Mouse (Mus musculus) erythroblast, embryonic 14.5 days (primary cell): Measurements from ENCODE around the gene Nudt16l1. TPM values are rescaled to one million over a fixed set of nuclear protein-coding genes. Genes with fewer than 3 reads are reported as not detected.

Experiments used
- H3K27me3 ChIP-seq: 2 replicates; pipeline ENCODE4 v1.6.1; 2012; ENCODE audit warnings: inconsistent platforms; ENCODE audit not compliant: control insufficient read depth
- H3K36me3 ChIP-seq: 2 replicates; pipeline ENCODE4 v1.6.1; 2012; ENCODE audit warnings: mild to moderate bottlenecking, inconsistent platforms; ENCODE audit not compliant: control insufficient read depth
- H3K4me1 ChIP-seq: 2 replicates; pipeline ENCODE4 v1.6.1; 2012; ENCODE audit warnings: inconsistent platforms; ENCODE audit not compliant: control insufficient read depth
- H3K4me3 ChIP-seq: replicated peaks from 2 replicates; pipeline ENCODE3; 2012; ENCODE audit warnings: moderate library complexity, mild to moderate bottlenecking, inconsistent platforms
- H3K9me3 ChIP-seq: 2 replicates; pipeline ENCODE4 v1.6.1; 2012; ENCODE audit warnings: low read length, inconsistent platforms, mixed read lengths; ENCODE audit not compliant: control insufficient read depth
- GATA1 ChIP-seq: IDR thresholded peaks from 2 replicates; pipeline ENCODE4 v1.6.1; 2012; ENCODE audit warnings: low read length, inconsistent platforms, mixed read lengths
- TAL1 ChIP-seq: IDR thresholded peaks from 3 replicates; pipeline ENCODE4 v1.6.1; 2012; ENCODE audit warnings: low read length, inconsistent platforms, mixed read lengths
- polyA plus RNA-seq: library from polyadenylated mRNA; stranded (reverse); fragments of >175 nt; gene quantifications from 2 replicates; pipeline ENCODE4 v1.2.3, GENCODE M21; 2012

Gene Nudt16l1
- polyA plus RNA-seq, 1 experiment = 0.69 TPM

DNA sequence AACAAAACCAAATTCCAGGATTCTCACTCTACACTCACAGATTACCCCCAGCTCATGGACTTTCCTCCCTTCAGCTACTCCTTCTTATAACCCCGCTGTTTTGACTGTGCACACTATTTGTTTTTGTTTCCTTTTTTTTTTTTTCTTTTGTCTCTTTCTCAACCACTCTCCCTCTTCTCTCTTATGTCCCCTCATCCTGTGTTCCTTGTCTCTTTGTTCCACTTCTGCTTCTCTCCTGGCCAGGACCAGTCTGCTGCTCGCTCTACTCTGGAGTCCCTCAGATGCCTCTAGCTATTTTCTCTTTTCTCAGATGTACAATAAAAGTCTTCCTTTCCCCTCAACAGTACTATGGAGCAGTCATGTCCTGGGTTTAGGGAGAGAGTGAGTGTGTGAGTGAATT, 36.2 kb upstream of the Nudt16l1 start:
- Histone ChIP-seq H3K4me3 (no peak overlapping the region), H3K9me3 (no peaks in the 10 kb centered on the region), H3K27me3 (no peaks in the 10 kb centered on the region), H3K36me3 (peaks cover 1% of the 10 kb centered on the region), H3K4me1 (peaks cover 9% of the 10 kb centered on the region)
- no peak for TF ChIP-seq GATA1

DNA sequence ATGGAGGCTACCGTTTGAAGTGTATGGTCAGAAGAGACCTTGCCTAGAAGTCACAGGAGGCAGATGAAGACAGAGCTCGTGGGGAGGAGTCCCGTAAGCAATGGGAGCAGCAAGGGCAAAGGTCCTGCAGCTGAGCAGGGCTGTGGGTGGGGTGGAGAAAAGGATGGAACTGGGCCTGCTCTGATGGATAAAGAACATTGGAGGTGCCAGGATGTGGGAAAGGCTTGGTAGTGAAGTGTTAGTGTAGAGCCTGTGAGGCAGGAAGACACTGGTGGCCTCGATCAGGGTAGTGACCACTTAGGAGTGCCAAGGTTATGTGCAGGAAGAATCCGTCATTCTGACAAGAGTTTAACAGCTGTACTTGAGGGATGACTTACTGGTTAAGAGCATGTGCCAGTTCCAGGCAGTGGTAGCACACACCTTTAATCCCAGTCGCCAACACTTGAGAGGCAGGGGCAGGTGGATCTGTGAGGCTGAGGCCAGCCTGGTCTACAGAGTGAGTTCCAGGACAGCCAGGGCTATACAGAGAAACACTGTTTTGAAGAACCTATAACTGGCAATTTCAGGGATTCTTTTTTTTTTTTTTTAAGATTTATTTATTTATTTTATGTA, 35.0 kb upstream of the Nudt16l1 start:
- Histone ChIP-seq H3K27me3 (no peaks in the 10 kb centered on the region), H3K36me3 (peaks cover 4% of the 10 kb centered on the region), H3K4me1 (peaks cover 11% of the 10 kb centered on the region), H3K4me3 (no peak overlapping the region), H3K9me3 (no peaks in the 10 kb centered on the region)
- TF ChIP-seq GATA1 = no peak
- no peak for TF ChIP-seq TAL1

GRCm38 (mm10) chr16:4904878-4905277, 33.7 kb upstream of the Nudt16l1 start:
- H3K27me3 ChIP-seq = no peaks in the 10 kb centered on the region
- H3K4me3 ChIP-seq = no peak overlapping the region
- H3K9me3 ChIP-seq = no peaks in the 10 kb centered on the region
- H3K36me3 ChIP-seq = peaks cover 11% of the 10 kb centered on the region
- H3K4me1 ChIP-seq = peaks cover 9% of the 10 kb centered on the region
- TF ChIP-seq TAL1 (no peak), GATA1 (no peak)

GRCm38 (mm10) chr16:4905591-4905990, 33.0 kb upstream of the Nudt16l1 start:
- Histone ChIP-seq H3K9me3 (no peaks in the 10 kb centered on the region), H3K4me3 (no peak overlapping the region), H3K4me1 (peaks cover 9% of the 10 kb centered on the region), H3K27me3 (no peaks in the 10 kb centered on the region), H3K36me3 (peaks cover 15% of the 10 kb centered on the region)
- TF ChIP-seq GATA1 = no peak
- TF ChIP-seq TAL1 = no peak

DNA sequence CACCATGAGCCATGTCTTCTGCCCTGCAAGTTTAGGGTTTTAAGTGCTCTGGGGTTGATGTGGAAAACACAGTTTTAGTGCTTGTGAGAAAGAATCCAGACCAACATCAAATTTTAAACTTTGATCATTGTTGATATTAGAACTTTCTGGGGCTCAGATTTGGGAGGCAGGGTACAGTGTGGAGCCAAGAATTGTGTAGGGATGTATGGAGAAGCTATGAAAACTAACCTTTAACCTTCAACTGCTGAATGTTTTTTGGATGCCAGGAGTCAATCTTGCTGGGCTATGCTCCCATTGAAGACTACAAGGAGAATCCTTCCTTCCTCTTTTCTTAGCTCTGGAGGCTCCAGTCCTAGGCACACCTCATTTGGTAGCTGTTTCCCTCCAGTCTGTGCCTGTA, 32.0 kb upstream of the Nudt16l1 start:
- Histone ChIP-seq H3K4me1 (peaks cover 9% of the 10 kb centered on the region), H3K9me3 (no peaks in the 10 kb centered on the region), H3K4me3 (no peak overlapping the region), H3K36me3 (peaks cover 24% of the 10 kb centered on the region), H3K27me3 (no peaks in the 10 kb centered on the region)
- TF ChIP-seq GATA1 (no peak), TAL1 (no peak)

GRCm38 (mm10) chr16:4907386-4907785, 31.2 kb upstream of the Nudt16l1 start:
- Histone ChIP-seq H3K4me1 (peaks cover 11% of the 10 kb centered on the region), H3K27me3 (no peaks in the 10 kb centered on the region)

GRCm38 (mm10) chr16:4907972-4908371, 30.6 kb upstream of the Nudt16l1 start:
- peaks cover 32% of the 10 kb centered on the region for H3K36me3 ChIP-seq
- H3K4me3 ChIP-seq = no peak overlapping the region
- no peak for TF ChIP-seq TAL1
- no peak for TF ChIP-seq GATA1
- H3K9me3 ChIP-seq = no peaks in the 10 kb centered on the region
- H3K4me1 ChIP-seq = peaks cover 11% of the 10 kb centered on the region
- no peaks in the 10 kb centered on the region for H3K27me3 ChIP-seq

More at GRCm38 (mm10) chr16:4907386-4907785, 31.2 kb upstream of the Nudt16l1 start:
- Histone ChIP-seq H3K9me3 (no peaks in the 10 kb centered on the region), H3K36me3 (peaks cover 30% of the 10 kb centered on the region), H3K4me3 (no peak overlapping the region)
- TF ChIP-seq TAL1 = no peak
- TF ChIP-seq GATA1 = no peak

GRCm38 (mm10) chr16:4909745-4910144, 28.8 kb upstream of the Nudt16l1 start:
- TF ChIP-seq GATA1 (no peak), TAL1 (no peak)
- H3K27me3 ChIP-seq = no peaks in the 10 kb centered on the region
- H3K4me1 ChIP-seq = peaks cover 15% of the 10 kb centered on the region
- no peak overlapping the region for H3K4me3 ChIP-seq
- H3K9me3 ChIP-seq = no peaks in the 10 kb centered on the region
- peaks cover 44% of the 10 kb centered on the region for H3K36me3 ChIP-seq

DNA sequence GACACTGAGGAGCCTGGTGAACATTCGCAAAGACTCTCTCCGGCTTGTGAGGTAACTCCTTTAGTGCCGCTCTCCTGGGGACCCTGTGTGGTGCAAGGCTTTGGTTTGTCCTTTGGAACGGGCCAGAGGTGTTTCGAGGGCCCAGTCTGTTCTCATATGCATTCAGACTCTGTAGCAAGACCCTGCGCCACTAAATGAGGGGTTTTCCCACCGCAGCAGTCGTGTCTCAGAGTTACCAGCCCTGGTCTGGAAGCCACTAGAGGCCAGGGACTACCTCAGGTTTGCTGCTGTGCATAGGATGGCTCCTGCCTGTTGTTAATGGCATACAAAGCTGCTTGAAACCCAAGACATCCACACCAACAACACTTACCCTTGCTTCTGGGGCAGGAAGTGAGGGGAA, 27.8 kb upstream of the Nudt16l1 start:
- H3K4me3 ChIP-seq = no peak overlapping the region
- peaks cover 12% of the 10 kb centered on the region for H3K4me1 ChIP-seq
- no peaks in the 10 kb centered on the region for H3K27me3 ChIP-seq
- peaks cover 50% of the 10 kb centered on the region for H3K36me3 ChIP-seq
- no peaks in the 10 kb centered on the region for H3K9me3 ChIP-seq
- TF ChIP-seq TAL1 (no peak), GATA1 (no peak)

- Histone ChIP-seq H3K27me3 (no peaks in the 10 kb centered on the region), H3K36me3 (peaks cover 55% of the 10 kb centered on the region), H3K4me3 (no peak overlapping the region), H3K9me3 (no peaks in the 10 kb centered on the region), H3K4me1 (peaks cover 12% of the 10 kb centered on the region)
- TF ChIP-seq GATA1 (no peak), TAL1 (no peak)
Observed at GRCm38 (mm10) chr16:4912074-4912648, 26.4 kb upstream of the Nudt16l1 start.
